Mouse (Mus musculus) cortical plate, adult 2 months (tissue): Measurements from ENCODE around the gene Uba52. TPM values are rescaled to one million over a fixed set of nuclear protein-coding genes. Genes with fewer than 3 reads are reported as not detected.

Source experiments
- H3K27ac ChIP-seq: fragments of 200-500 bp; 2 replicates; pipeline ENCODE4 v1.5.1; 2012; ENCODE audit warnings: low read length, control low read depth, inconsistent platforms; ENCODE audit not compliant: insufficient read depth
- H3K4me1 ChIP-seq: fragments of 200-500 bp; 2 replicates; pipeline ENCODE4 v1.6.1; 2011; ENCODE audit warnings: low read length; ENCODE audit not compliant: control insufficient read depth, insufficient read depth
- H3K4me3 ChIP-seq: fragments of 200-500 bp; 2 replicates; pipeline ENCODE4 v1.5.1; 2011; ENCODE audit warnings: mild to moderate bottlenecking, low read length, control low read depth; ENCODE audit not compliant: insufficient read depth
- CTCF ChIP-seq: fragments of 200-500 bp; IDR thresholded peaks from 2 replicates; pipeline ENCODE4 v1.5.1; 2011; ENCODE audit warnings: mild to moderate bottlenecking, control low read depth, low read length; ENCODE audit not compliant: insufficient read depth; ENCODE audit errors: extremely low read depth
- POLR2A ChIP-seq: fragments of 200-500 bp; IDR thresholded peaks from 2 replicates; pipeline ENCODE4 v1.6.1; 2011; ENCODE audit warnings: mild to moderate bottlenecking, low read length, control low read depth; ENCODE audit not compliant: insufficient read depth; ENCODE audit errors: extremely low read depth
- polyA plus RNA-seq: library from polyadenylated mRNA; depleted of rRNA; stranded (reverse); fragments of >200 nt; gene quantifications from 2 replicates; pipeline ENCODE4 v1.2.3, GENCODE M21; 2012

Uba52 gene
- polyA plus RNA-seq, 1 experiment = 851 TPM

GRCm38 (mm10) chr8:70507027-70507393 lies 3.6 kb downstream of the Uba52 start:
- Histone ChIP-seq H3K4me3 (no peak overlapping the region; the same call in 1 of the 2 replicates), H3K27ac (no peak overlapping the region), H3K4me1 (peaks cover 6% of the 10 kb centered on the region)
- TF ChIP-seq POLR2A = no peak
- no peak for TF ChIP-seq CTCF

GRCm38 (mm10) chr8:70506328-70507026 lies 4.1 kb downstream of the Uba52 start, which contains the start of gene Rex1bd:
Gene Rex1bd, minus strand, starts transcription at chr8:70506752.
- Histone ChIP-seq H3K4me1 (peaks cover 6% of the 10 kb centered on the region), H3K4me3 (peak within 1 kb of the TSS; percentile 78), H3K27ac (no peak within 1 kb of the TSS)
- TF ChIP-seq POLR2A (peak; percentile 43), CTCF (peak; percentile 53)

- TF ChIP-seq CTCF = no peak
- no peak for TF ChIP-seq POLR2A
- Histone ChIP-seq H3K27ac (no peak overlapping the region), H3K4me3 (peak overlapping the region; percentile 78), H3K4me1 (peaks cover 6% of the 10 kb centered on the region)
These were observed 4.8 kb downstream of the Uba52 start for GRCm38 (mm10) chr8:70505698-70506327.

- no peak overlapping the region for H3K27ac ChIP-seq
- H3K4me1 ChIP-seq = peaks cover 6% of the 10 kb centered on the region
- no peak overlapping the region for H3K4me3 ChIP-seq
- TF ChIP-seq CTCF (peak; percentile 77), POLR2A (no peak)
These were observed 5.8 kb downstream of the Uba52 start for GRCm38 (mm10) chr8:70504851-70505250.

- Histone ChIP-seq H3K27ac (no peak overlapping the region), H3K4me3 (no peak overlapping the region), H3K4me1 (peaks cover 6% of the 10 kb centered on the region)
- no peak for TF ChIP-seq POLR2A
These were observed 6.3 kb downstream of the Uba52 start for GRCm38 (mm10) chr8:70504291-70504716.

- no peaks in the 10 kb centered on the region; the same call in 1 of the 2 replicates for H3K4me1 ChIP-seq
These were observed 7.4 kb downstream of the Uba52 start for GRCm38 (mm10) chr8:70503062-70503750.

GRCm38 (mm10) chr8:70502540-70502939 lies 8.1 kb downstream of the Uba52 start:
- Histone ChIP-seq H3K4me3 (no peak overlapping the region), H3K27ac (no peak overlapping the region), H3K4me1 (no peaks in the 10 kb centered on the region; the same call in 1 of the 2 replicates)
- TF ChIP-seq POLR2A = no peak
- TF ChIP-seq CTCF = no peak

More at GRCm38 (mm10) chr8:70503062-70503750, 7.4 kb downstream of the Uba52 start:
- Histone ChIP-seq H3K27ac (no peak overlapping the region), H3K4me3 (no peak overlapping the region)
- peak; percentile 41; the same call in 1 of the 2 replicates for TF ChIP-seq CTCF
- no peak for TF ChIP-seq POLR2A

- H3K4me3 ChIP-seq = no peak overlapping the region
- H3K27ac ChIP-seq = no peak overlapping the region
- H3K4me1 ChIP-seq = no peaks in the 10 kb centered on the region; the same call in 1 of the 2 replicates
- TF ChIP-seq POLR2A = no peak
- no peak for TF ChIP-seq CTCF
These were observed 8.6 kb downstream of the Uba52 start for GRCm38 (mm10) chr8:70501820-70502529.
